19 mouse cellular contexts compared by ENCODE assay signal in genomic region chr3:121492026-121492425, GRCm38 (mm10). TPM values are rescaled to one million over a fixed set of nuclear protein-coding genes. Genes with fewer than 3 reads are reported as not detected.
DNase-seq lines count a peak whose midpoint lies in the region; ATAC-seq and TF ChIP-seq lines count a peak whose summit lies in the region.
"Had no signal": no experiment of that assay in that cellular context is flagged by ENCODE, and none has a peak within 500 bp of the region (broad histone marks: within the 10 kb centered on the region; RNA-seq: fewer than 3 reads in every experiment).

No protein-coding gene starts in this region.

- no peak for TF ChIP-seq CTCF in liver, adult 2 months (IDR thresholded peaks at IDR 0.05; ENCODE audit: low read depth, low read length)
- TF ChIP-seq CTCF in liver, postnatal 0 days (IDR thresholded peaks at IDR 0.05; ENCODE audit: low read depth) = no peak

- H3K9ac ChIP-seq in kidney, embryonic 14.5 days (ENCODE audit: low read depth, low read length) = no peak overlapping the region
- H3K9ac ChIP-seq in liver, adult 2 months (ENCODE audit: low read depth, low read length) = no peak overlapping the region
- H3K9ac ChIP-seq in liver, postnatal 0 days (replicated peaks) = no peak overlapping the region
- H3K9ac ChIP-seq: embryonic facial prominence, embryonic 12.5 days; forebrain, embryonic 13.5 days; forebrain, embryonic 15.5 days; forebrain, postnatal 0 days had no signal

- DNase-seq in kidney, adult 18-20 months = no peak
- DNase-seq in liver, adult 2 months (ENCODE audit: extremely low read depth, low read depth, low spot score) = peak; percentile 61
- DNase-seq in liver, postnatal 0 days = no peak
- DNase-seq in mesoderm, embryonic 11.5 days (ENCODE audit: low read depth, low spot score) = peak; percentile 51
- no peak for DNase-seq in layer of hippocampus, adult 11-12 months (ENCODE audit: low spot score)
- DNase-seq: adrenal gland, adult 2 months; adrenal gland, postnatal 10 days; adrenal gland, postnatal 25 days; cerebellum, adult 11-12 months; cerebellum, adult 2 months; cerebellum, adult 9-10 months; cerebellum, postnatal 10 days; cerebellum, postnatal 25 days; forebrain, postnatal 0 days had no signal

- no peaks in the 10 kb centered on the region for H3K36me3 ChIP-seq in kidney, embryonic 14.5 days (ENCODE audit: control insufficient read depth, insufficient read depth, low read length)
- H3K36me3 ChIP-seq in liver, adult 2 months (ENCODE audit: control insufficient read depth, insufficient read depth, low read length) = no peaks in the 10 kb centered on the region
- 0 out of 2 replicates have a peak, but pooled peaks cover 6% of the 10 kb centered on the region for H3K36me3 ChIP-seq in liver, postnatal 0 days (replicated peaks; ENCODE audit: insufficient read depth, low read length)
- H3K36me3 ChIP-seq: embryonic facial prominence, embryonic 10.5 days; embryonic facial prominence, embryonic 12.5 days; forebrain, embryonic 15.5 days had no signal

- no peak overlapping the region for H3K4me2 ChIP-seq in kidney, embryonic 14.5 days (replicated peaks; ENCODE audit: low read depth, low read length)
- no peak overlapping the region for H3K4me2 ChIP-seq in liver, postnatal 0 days (ENCODE audit: low read depth, low read length)
- H3K4me2 ChIP-seq: embryonic facial prominence, embryonic 12.5 days; forebrain, embryonic 13.5 days; forebrain, embryonic 15.5 days had no signal

- no peaks in the 10 kb centered on the region for H3K27me3 ChIP-seq in kidney, embryonic 14.5 days (ENCODE audit: control insufficient read depth, insufficient read depth, low read length)
- no peaks in the 10 kb centered on the region for H3K27me3 ChIP-seq in liver, adult 2 months (ENCODE audit: control insufficient read depth, insufficient read depth, low read length)
- H3K27me3 ChIP-seq in liver, postnatal 0 days (ENCODE audit: insufficient read depth, low read length) = no peaks in the 10 kb centered on the region
- H3K27me3 ChIP-seq: embryonic facial prominence, embryonic 12.5 days; forebrain, embryonic 13.5 days; forebrain, embryonic 15.5 days had no signal

- no peak overlapping the region for H3K27ac ChIP-seq in kidney, embryonic 14.5 days (ENCODE audit: low read depth, low read length)
- no peak overlapping the region; the same call in 1 of the 2 replicates for H3K27ac ChIP-seq in liver, adult 2 months (replicated peaks; ENCODE audit: insufficient read depth, low read depth, low read length)
- no peak overlapping the region for H3K27ac ChIP-seq in liver, postnatal 0 days (ENCODE audit: low read depth)
- H3K27ac ChIP-seq: embryonic facial prominence, embryonic 12.5 days; forebrain, embryonic 13.5 days; forebrain, embryonic 15.5 days had no signal

- H3K4me3 ChIP-seq in kidney, embryonic 14.5 days (ENCODE audit: low read length) = no peak overlapping the region
- no peak overlapping the region for H3K4me3 ChIP-seq in liver, adult 2 months (ENCODE audit: insufficient read depth, low read depth, low read length)
- no peak overlapping the region for H3K4me3 ChIP-seq in liver, postnatal 0 days (ENCODE audit: low read depth, low read length)
- H3K4me3 ChIP-seq: embryonic facial prominence, embryonic 10.5 days; embryonic facial prominence, embryonic 12.5 days; forebrain, embryonic 13.5 days; forebrain, embryonic 15.5 days had no signal

- peaks cover 14% of the 10 kb centered on the region for H3K4me1 ChIP-seq in kidney, embryonic 14.5 days (ENCODE audit: control insufficient read depth, insufficient read depth, low read length)
- peaks cover 7% of the 10 kb centered on the region for H3K4me1 ChIP-seq in liver, adult 2 months (ENCODE audit: control insufficient read depth, insufficient read depth, low read length)
- H3K4me1 ChIP-seq in liver, postnatal 0 days (ENCODE audit: insufficient read depth) = no peaks in the 10 kb centered on the region; the same call in 1 of the 2 replicates

- no peak for TF ChIP-seq POLR2A in liver, adult 2 months (IDR thresholded peaks at IDR 0.05; ENCODE audit: extremely low read depth, insufficient read depth, low read length)

- ATAC-seq in kidney, embryonic 14.5 days (ENCODE audit: low FRiP score, low TSS enrichment) = peak; percentile 54; the same call in 1 of the 2 replicates
- no peak for ATAC-seq in liver, postnatal 0 days
- ATAC-seq: forebrain, embryonic 13.5 days; forebrain, embryonic 15.5 days; forebrain, postnatal 0 days had no signal

- TF ChIP-seq EP300 in liver, postnatal 0 days (IDR thresholded peaks at IDR 0.05; ENCODE audit: low read depth) = no peak

- no peaks in the 10 kb centered on the region for H3K9me3 ChIP-seq in kidney, embryonic 14.5 days (ENCODE audit: control insufficient read depth, low read length)
- no peaks in the 10 kb centered on the region for H3K9me3 ChIP-seq in liver, postnatal 0 days (ENCODE audit: low read length)
- H3K9me3 ChIP-seq: embryonic facial prominence, embryonic 10.5 days; embryonic facial prominence, embryonic 12.5 days; forebrain, embryonic 15.5 days had no signal

- 24% methylated on average over 5 of the region's 5 CpGs for WGBS in kidney, embryonic 14.5 days
- WGBS in liver, adult 2 months = 84% methylated on average over 5 of the region's 5 CpGs
- 67% methylated on average over 5 of the region's 5 CpGs for WGBS in liver, postnatal 0 days (ENCODE audit: insufficient replicate concordance)

- no peaks in the 10 kb centered on the region for H3K79me2 ChIP-seq in liver, adult 2 months (ENCODE audit: control insufficient read depth, insufficient read depth, low read length)

RNA-seq across cellular contexts. Expression of gene Slc44a3, which starts 40.2 kb away (rescaled TPM):
- polyA plus RNA-seq in kidney, embryonic 14.5 days (2014; fragmentation: Nextera tagmentation; extraction: Ambion mirVana) = 5.6 and 9.0 TPM in 2 replicates
- total RNA-seq in liver, adult 2 months (2014; rRNA removed) = 6.2 and 6.6 TPM in 2 replicates
- polyA plus RNA-seq in liver, adult 2 months (2012; rRNA removed) = 4.3 and 4.7 TPM in 2 replicates
- polyA plus RNA-seq in liver, postnatal 0 days (2015; fragmentation: Nextera tagmentation; extraction: Ambion mirVana) = 15.2 and 16.6 TPM in 2 replicates

Comparison
In these comparisons a context has a peak if more than half of its experiments do, and no peak if none do; other contexts are left out.
1. DNase-seq: peak in liver, adult 2 months (single experiment) and mesoderm, embryonic 11.5 days (single experiment); none in kidney, adult 18-20 months (single experiment), liver, postnatal 0 days (single experiment) and layer of hippocampus, adult 11-12 months (single experiment).